Mouse (Mus musculus) megakaryocyte, embryonic 14.5 days (primary cell): ENCODE results near the gene Nxpe4. TPM values are rescaled to one million over a fixed set of nuclear protein-coding genes. Genes with fewer than 3 reads are reported as not detected.
A peak's percentile ranks its signal among the peaks of the same experiment; 100 is the strongest.

Source experiments
- H3K27me3 ChIP-seq: replicated peaks from 2 replicates; pipeline ENCODE3; 2012; ENCODE audit warnings: inconsistent platforms
- H3K36me3 ChIP-seq: replicated peaks from 2 replicates; pipeline ENCODE3; 2012; ENCODE audit warnings: low read length, inconsistent platforms, mixed read lengths
- H3K4me1 ChIP-seq: 2 replicates; pipeline ENCODE4 v1.6.1; 2012; ENCODE audit warnings: inconsistent platforms
- H3K4me3 ChIP-seq: replicated peaks from 2 replicates; pipeline ENCODE3; 2012; ENCODE audit warnings: moderate library complexity, mild to moderate bottlenecking, inconsistent platforms
- H3K9me3 ChIP-seq: 2 replicates; pipeline ENCODE4 v1.6.1; 2012; ENCODE audit warnings: inconsistent platforms
- FLI1 ChIP-seq: IDR thresholded peaks from 2 replicates; pipeline ENCODE4 v1.6.1; 2012; ENCODE audit warnings: low read length, inconsistent platforms, mixed read lengths
- GATA1 ChIP-seq: IDR thresholded peaks from 3 replicates; pipeline ENCODE4 v1.6.1; 2012; ENCODE audit warnings: mixed read lengths, low read length, inconsistent platforms, borderline replicate concordance
- polyA plus RNA-seq: library from polyadenylated mRNA; stranded (reverse); fragments of >175 nt; gene quantifications from 2 replicates; pipeline ENCODE4 v1.2.3, GENCODE M21; 2012; ENCODE audit warnings: low replicate concordance; ENCODE audit not compliant: insufficient read depth

Nxpe4 gene
- polyA plus RNA-seq, 1 experiment = 0.07 TPM

- Histone ChIP-seq H3K4me1 (peaks cover 22% of the 10 kb centered on the region), H3K4me3 (no peak overlapping the region), H3K9me3 (no peaks in the 10 kb centered on the region), H3K36me3 (no peaks in the 10 kb centered on the region), H3K27me3 (peaks cover 16% of the 10 kb centered on the region)
- no peak for TF ChIP-seq FLI1
- TF ChIP-seq GATA1 = no peak
Measured at GRCm38 (mm10) chr9:48418397-48418796, 256.6 kb downstream of the Nxpe4 start.

- Histone ChIP-seq H3K4me3 (no peak overlapping the region), H3K27me3 (peaks cover 16% of the 10 kb centered on the region), H3K4me1 (peaks cover 23% of the 10 kb centered on the region), H3K9me3 (no peaks in the 10 kb centered on the region), H3K36me3 (no peaks in the 10 kb centered on the region)
- TF ChIP-seq GATA1 (no peak), FLI1 (no peak)
Measured at GRCm38 (mm10) chr9:48418829-48419228, 257.0 kb downstream of the Nxpe4 start.

GRCm38 (mm10) chr9:48420437-48420836 is 258.6 kb downstream of the Nxpe4 start:
- TF ChIP-seq GATA1 (no peak), FLI1 (no peak)
- Histone ChIP-seq H3K36me3 (no peaks in the 10 kb centered on the region), H3K27me3 (peaks cover 12% of the 10 kb centered on the region), H3K4me1 (peaks cover 23% of the 10 kb centered on the region), H3K9me3 (0 out of 2 replicates have a peak, but pooled peaks cover 4% of the 10 kb centered on the region), H3K4me3 (no peak overlapping the region)

- H3K27me3 ChIP-seq = peaks cover 6% of the 10 kb centered on the region
- H3K36me3 ChIP-seq = no peaks in the 10 kb centered on the region
- H3K9me3 ChIP-seq = 0 out of 2 replicates have a peak, but pooled peaks cover 4% of the 10 kb centered on the region
- H3K4me3 ChIP-seq = no peak overlapping the region
- TF ChIP-seq GATA1 (no peak), FLI1 (no peak)
- peaks cover 23% of the 10 kb centered on the region for H3K4me1 ChIP-seq
Measured at GRCm38 (mm10) chr9:48421029-48421428, 259.2 kb downstream of the Nxpe4 start.

GRCm38 (mm10) chr9:48421561-48421960 is 259.7 kb downstream of the Nxpe4 start:
- Histone ChIP-seq H3K27me3 (peaks cover 6% of the 10 kb centered on the region), H3K36me3 (no peaks in the 10 kb centered on the region), H3K4me3 (no peak overlapping the region), H3K9me3 (0 out of 2 replicates have a peak, but pooled peaks cover 4% of the 10 kb centered on the region), H3K4me1 (peaks cover 23% of the 10 kb centered on the region)
- TF ChIP-seq GATA1 (no peak), FLI1 (no peak)

GRCm38 (mm10) chr9:48422382-48422781 is 260.6 kb downstream of the Nxpe4 start:
- peaks cover 23% of the 10 kb centered on the region for H3K4me1 ChIP-seq
- H3K4me3 ChIP-seq = peak overlapping the region; percentile 68
- TF ChIP-seq GATA1 = no peak
- TF ChIP-seq FLI1 = no peak
- no peaks in the 10 kb centered on the region for H3K36me3 ChIP-seq
- 0 out of 2 replicates have a peak, but pooled peaks cover 4% of the 10 kb centered on the region for H3K9me3 ChIP-seq
- peaks cover 9% of the 10 kb centered on the region for H3K27me3 ChIP-seq

GRCm38 (mm10) chr9:48423256-48423655 is 261.4 kb downstream of the Nxpe4 start:
- Histone ChIP-seq H3K27me3 (peaks cover 13% of the 10 kb centered on the region), H3K4me1 (peaks cover 23% of the 10 kb centered on the region), H3K4me3 (no peak overlapping the region), H3K9me3 (0 out of 2 replicates have a peak, but pooled peaks cover 4% of the 10 kb centered on the region), H3K36me3 (no peaks in the 10 kb centered on the region)
- no peak for TF ChIP-seq FLI1
- no peak for TF ChIP-seq GATA1

- no peak overlapping the region for H3K4me3 ChIP-seq
- H3K36me3 ChIP-seq = no peaks in the 10 kb centered on the region
- peaks cover 11% of the 10 kb centered on the region for H3K27me3 ChIP-seq
- H3K4me1 ChIP-seq = peaks cover 12% of the 10 kb centered on the region
- H3K9me3 ChIP-seq = 0 out of 2 replicates have a peak, but pooled peaks cover 4% of the 10 kb centered on the region
- TF ChIP-seq FLI1 (no peak), GATA1 (no peak)
Measured at GRCm38 (mm10) chr9:48427176-48427575, 265.4 kb downstream of the Nxpe4 start.

- Histone ChIP-seq H3K9me3 (no peaks in the 10 kb centered on the region), H3K36me3 (no peaks in the 10 kb centered on the region), H3K4me1 (peaks cover 11% of the 10 kb centered on the region), H3K27me3 (peaks cover 3% of the 10 kb centered on the region), H3K4me3 (peak overlapping the region; percentile 76)
- TF ChIP-seq FLI1 (no peak), GATA1 (no peak)
Measured at GRCm38 (mm10) chr9:48432449-48432848, 270.6 kb downstream of the Nxpe4 start.

- TF ChIP-seq GATA1 (no peak), FLI1 (no peak)
- peaks cover 18% of the 10 kb centered on the region for H3K4me1 ChIP-seq
- no peaks in the 10 kb centered on the region for H3K36me3 ChIP-seq
- no peaks in the 10 kb centered on the region for H3K9me3 ChIP-seq
- H3K27me3 ChIP-seq = peaks cover 24% of the 10 kb centered on the region
- H3K4me3 ChIP-seq = peak overlapping the region; percentile 59
Measured at GRCm38 (mm10) chr9:48443873-48444272, 282.1 kb downstream of the Nxpe4 start.
